Mouse (Mus musculus): ENCODE measurements around the gene Mst1r. TPM values are rescaled to one million over a fixed set of nuclear protein-coding genes. Genes with fewer than 3 reads are reported as not detected.

Mst1r gene
- polyA plus RNA-seq, 1 experiment: 8.5 TPM

DNA sequence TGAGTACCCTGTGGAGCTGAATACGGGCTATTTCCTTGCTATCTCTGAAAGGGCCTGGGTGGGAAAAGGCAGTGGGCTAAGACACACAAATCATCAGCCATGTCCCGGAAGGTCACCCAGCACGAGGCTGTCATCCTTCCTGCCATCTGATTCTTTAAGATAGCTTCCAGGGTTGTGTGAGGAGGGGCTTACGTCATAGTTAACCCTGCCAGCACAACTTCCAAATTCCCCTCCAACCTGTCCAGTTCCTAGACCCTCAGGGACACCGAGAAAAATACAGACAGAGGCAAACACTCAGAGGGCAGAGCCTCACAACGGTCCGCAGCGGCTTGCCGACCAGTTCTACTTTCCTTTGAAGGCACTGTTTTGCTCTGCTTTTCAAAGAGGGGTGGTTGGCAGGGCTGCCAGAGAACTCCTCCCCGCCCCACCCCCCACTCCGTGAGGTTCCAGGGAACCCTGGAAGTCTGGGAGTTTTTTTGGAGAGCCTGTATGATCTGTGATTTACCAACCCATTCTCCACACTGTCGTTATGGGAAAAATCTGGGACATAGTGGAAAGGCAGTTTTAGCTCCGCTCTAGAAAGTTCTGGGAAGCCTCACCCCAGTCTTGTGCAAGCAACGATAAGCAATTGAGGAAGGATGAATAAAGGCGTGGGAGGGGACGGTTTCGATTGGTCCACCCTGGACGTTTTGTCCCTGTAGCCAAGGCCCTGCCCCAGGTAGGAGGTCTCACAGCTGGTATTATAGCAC is 1.9 kb downstream of the Mst1r start:
- peaks cover 10% of the 10 kb centered on the region for H3K4me1 ChIP-seq (replicated peaks; ENCODE audit: control insufficient read depth, insufficient read depth, low read length)
- TF ChIP-seq POLR2A (IDR thresholded peaks at IDR 0.05; ENCODE audit: control insufficient read depth, extremely low read depth, insufficient read depth, low read length, poor library complexity): no peak
- TF ChIP-seq CTCF (IDR thresholded peaks at IDR 0.05; ENCODE audit: borderline replicate concordance, control insufficient read depth, extremely low read depth, insufficient read depth, low read length, poor library complexity): no peak
- no peaks in the 10 kb centered on the region for H3K27me3 ChIP-seq (ENCODE audit: control insufficient read depth, insufficient read depth, low read length)
- H3K27ac ChIP-seq (ENCODE audit: control insufficient read depth, insufficient read depth, low read length): no peak overlapping the region
- no peak for DNase-seq
- WGBS: 81% methylated on average over 18 of the region's 18 CpGs
- no peaks in the 10 kb centered on the region for H3K36me3 ChIP-seq (ENCODE audit: control insufficient read depth, insufficient read depth, low read length)
- no peak overlapping the region for H3K4me3 ChIP-seq (ENCODE audit: control insufficient read depth, insufficient read depth, low read length)

DNA sequence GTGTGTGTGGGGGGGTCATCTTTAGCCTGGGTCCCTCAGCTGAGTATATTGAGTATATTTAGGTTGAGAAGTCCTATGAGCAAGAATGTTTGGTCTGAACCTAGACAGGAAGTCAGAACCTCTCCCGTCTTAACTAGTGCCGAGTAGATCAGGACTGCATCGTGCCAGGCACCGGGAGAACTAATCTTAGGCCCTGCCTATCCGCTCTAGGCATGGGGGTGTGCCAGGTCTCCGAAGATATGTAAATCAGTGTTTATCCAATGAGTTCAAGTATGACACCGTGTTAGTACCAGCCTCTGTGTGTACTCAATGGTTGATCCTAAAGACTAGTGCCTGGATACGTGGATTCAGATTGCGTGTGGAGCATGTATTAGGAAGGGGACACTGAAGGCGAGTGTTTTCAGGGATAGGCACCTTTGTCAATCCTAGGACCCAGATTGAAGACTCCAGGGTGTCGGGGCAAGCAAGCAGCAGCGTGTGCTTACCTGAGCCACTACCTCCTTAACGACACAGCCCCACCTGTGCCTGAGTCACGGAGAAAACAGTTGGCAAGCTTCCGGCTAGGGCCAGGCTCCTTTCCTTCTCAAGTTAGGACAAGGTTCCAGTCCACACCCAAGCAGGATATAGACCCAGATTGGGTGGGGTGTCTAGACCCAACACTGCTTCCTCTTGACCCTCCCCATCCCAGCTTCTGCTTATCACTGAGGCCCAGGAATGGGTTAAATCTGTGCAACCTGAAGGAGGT is 3.5 kb downstream of the Mst1r start:
- Histone ChIP-seq H3K36me3 (ENCODE audit: control insufficient read depth, insufficient read depth, low read length) (no peaks in the 10 kb centered on the region), H3K4me1 (replicated peaks; ENCODE audit: control insufficient read depth, insufficient read depth, low read length) (peaks cover 19% of the 10 kb centered on the region), H3K4me3 (ENCODE audit: control insufficient read depth, insufficient read depth, low read length) (no peak overlapping the region), H3K27ac (ENCODE audit: control insufficient read depth, insufficient read depth, low read length) (no peak overlapping the region), H3K27me3 (ENCODE audit: control insufficient read depth, insufficient read depth, low read length) (no peaks in the 10 kb centered on the region)
- DNase-seq: no peak
- 94% methylated on average over 15 of the region's 15 CpGs for WGBS
- TF ChIP-seq CTCF (IDR thresholded peaks at IDR 0.05; ENCODE audit: borderline replicate concordance, control insufficient read depth, extremely low read depth, insufficient read depth, low read length, poor library complexity) (no peak), POLR2A (IDR thresholded peaks at IDR 0.05; ENCODE audit: control insufficient read depth, extremely low read depth, insufficient read depth, low read length, poor library complexity) (no peak)

DNA sequence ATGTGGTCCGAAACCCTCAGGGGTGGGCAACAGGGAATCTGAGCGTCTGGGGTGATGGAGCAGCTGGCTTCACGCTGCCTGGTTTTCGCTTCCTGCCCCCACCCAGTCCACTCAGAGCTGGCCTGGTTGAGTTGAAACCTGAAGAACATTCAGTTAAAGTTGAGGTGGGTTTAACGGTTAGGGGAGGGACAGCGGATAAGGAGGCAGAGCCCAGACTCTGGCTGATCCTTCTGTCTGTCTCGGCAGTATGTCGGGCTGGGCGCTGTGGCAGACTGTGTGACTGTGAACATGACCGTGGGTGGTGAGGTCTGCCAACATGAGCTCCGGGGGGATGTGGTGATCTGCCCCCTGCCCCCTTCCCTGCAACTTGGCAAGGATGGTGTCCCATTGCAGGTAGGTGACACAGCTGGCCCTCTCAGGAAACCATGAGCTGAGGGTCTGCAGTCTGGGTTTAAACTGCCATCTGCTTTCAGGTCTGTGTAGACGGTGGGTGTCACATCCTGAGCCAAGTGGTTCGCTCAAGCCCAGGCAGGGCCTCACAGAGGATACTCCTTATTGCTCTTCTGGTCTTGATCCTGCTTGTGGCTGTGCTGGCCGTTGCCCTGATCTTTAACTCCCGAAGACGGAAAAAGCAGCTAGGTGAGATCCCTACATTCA is 8.2 kb downstream of the Mst1r start:
- 30% methylated on average over 16 of the region's 16 CpGs for WGBS
- Histone ChIP-seq H3K4me1 (replicated peaks; ENCODE audit: control insufficient read depth, insufficient read depth, low read length) (peaks cover 12% of the 10 kb centered on the region), H3K27ac (ENCODE audit: control insufficient read depth, insufficient read depth, low read length) (no peak overlapping the region), H3K27me3 (ENCODE audit: control insufficient read depth, insufficient read depth, low read length) (no peaks in the 10 kb centered on the region), H3K36me3 (ENCODE audit: control insufficient read depth, insufficient read depth, low read length) (no peaks in the 10 kb centered on the region), H3K4me3 (ENCODE audit: control insufficient read depth, insufficient read depth, low read length) (no peak overlapping the region)
- no peak for DNase-seq
- no peak for TF ChIP-seq CTCF (IDR thresholded peaks at IDR 0.05; ENCODE audit: borderline replicate concordance, control insufficient read depth, extremely low read depth, insufficient read depth, low read length, poor library complexity)
- no peak for TF ChIP-seq POLR2A (IDR thresholded peaks at IDR 0.05; ENCODE audit: control insufficient read depth, extremely low read depth, insufficient read depth, low read length, poor library complexity)

DNA sequence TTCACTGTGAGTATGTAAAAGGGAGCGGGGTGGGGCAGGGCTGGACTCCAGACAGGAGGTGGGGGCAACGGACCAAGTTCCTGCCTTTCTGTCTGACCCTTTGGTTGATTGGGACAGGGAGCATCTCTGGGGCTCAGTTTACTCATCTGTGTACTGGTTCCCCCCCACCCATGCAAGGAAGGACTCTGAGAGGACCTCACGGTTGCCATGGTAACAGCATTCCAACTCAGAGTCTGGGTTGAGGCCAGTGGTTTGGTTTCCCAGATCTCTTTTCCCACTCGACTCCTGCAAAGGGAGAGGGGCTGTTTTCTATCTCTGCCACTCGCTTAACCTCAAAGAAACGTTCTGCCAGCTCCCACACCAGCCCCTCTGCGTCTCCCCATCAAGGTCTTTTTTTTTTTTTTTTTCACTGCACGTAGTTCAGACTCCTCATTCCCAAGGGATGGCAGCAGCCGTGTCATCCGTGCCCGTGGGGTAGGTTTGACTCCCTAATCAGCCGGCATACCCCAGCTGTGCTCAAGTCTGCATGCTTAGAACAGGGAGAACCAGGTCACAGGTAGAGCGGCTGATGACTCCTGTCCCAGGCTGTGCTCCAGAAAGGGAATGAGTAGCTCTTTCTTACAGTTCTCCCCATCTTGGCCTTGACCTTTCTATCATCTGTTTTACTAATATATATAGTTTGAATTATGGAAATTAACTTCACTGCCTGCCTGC is 11.4 kb downstream of the Mst1r start:
- no peaks in the 10 kb centered on the region for H3K27me3 ChIP-seq (ENCODE audit: control insufficient read depth, insufficient read depth, low read length)
- no peak for DNase-seq
- no peaks in the 10 kb centered on the region for H3K36me3 ChIP-seq (ENCODE audit: control insufficient read depth, insufficient read depth, low read length)
- WGBS: 87% methylated on average over 13 of the region's 13 CpGs
- peaks cover 12% of the 10 kb centered on the region for H3K4me1 ChIP-seq (replicated peaks; ENCODE audit: control insufficient read depth, insufficient read depth, low read length)
- no peak overlapping the region for H3K27ac ChIP-seq (ENCODE audit: control insufficient read depth, insufficient read depth, low read length)
- TF ChIP-seq CTCF (IDR thresholded peaks at IDR 0.05; ENCODE audit: borderline replicate concordance, control insufficient read depth, extremely low read depth, insufficient read depth, low read length, poor library complexity) (no peak), POLR2A (IDR thresholded peaks at IDR 0.05; ENCODE audit: control insufficient read depth, extremely low read depth, insufficient read depth, low read length, poor library complexity) (no peak)
- no peak overlapping the region for H3K4me3 ChIP-seq (ENCODE audit: control insufficient read depth, insufficient read depth, low read length)

DNA sequence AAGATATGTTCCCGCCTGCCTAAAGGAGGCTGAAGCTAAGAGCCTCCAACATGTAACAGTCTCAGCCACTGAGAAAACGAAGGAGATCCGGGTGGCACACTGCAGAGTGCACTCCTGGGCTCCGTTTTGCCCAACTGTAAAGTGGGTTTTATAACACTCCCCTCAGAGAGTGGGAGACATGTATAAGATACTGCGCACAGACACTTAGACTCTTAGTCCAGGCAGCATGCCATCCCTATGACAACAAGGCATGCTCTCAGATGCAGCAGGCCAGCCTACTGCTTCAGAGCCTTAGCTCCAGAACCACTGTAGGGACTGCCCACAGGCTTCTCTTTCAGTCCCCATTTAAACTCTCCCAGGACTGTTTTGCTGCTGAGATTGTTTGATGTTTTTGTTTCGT is 12.2 kb downstream of the Mst1r start:
- Histone ChIP-seq H3K27ac (ENCODE audit: control insufficient read depth, insufficient read depth, low read length) (no peak overlapping the region), H3K36me3 (ENCODE audit: control insufficient read depth, insufficient read depth, low read length) (no peaks in the 10 kb centered on the region), H3K4me3 (ENCODE audit: control insufficient read depth, insufficient read depth, low read length) (no peak overlapping the region), H3K4me1 (replicated peaks; ENCODE audit: control insufficient read depth, insufficient read depth, low read length) (peaks cover 14% of the 10 kb centered on the region), H3K27me3 (ENCODE audit: control insufficient read depth, insufficient read depth, low read length) (no peaks in the 10 kb centered on the region)
- whole genome bisulfite sequencing: 93% methylated on average over 6 of the region's 6 CpGs
- TF ChIP-seq POLR2A (IDR thresholded peaks at IDR 0.05; ENCODE audit: control insufficient read depth, extremely low read depth, insufficient read depth, low read length, poor library complexity) (no peak), CTCF (IDR thresholded peaks at IDR 0.05; ENCODE audit: borderline replicate concordance, control insufficient read depth, extremely low read depth, insufficient read depth, low read length, poor library complexity) (no peak)
- DNase-seq: no peak

DNA sequence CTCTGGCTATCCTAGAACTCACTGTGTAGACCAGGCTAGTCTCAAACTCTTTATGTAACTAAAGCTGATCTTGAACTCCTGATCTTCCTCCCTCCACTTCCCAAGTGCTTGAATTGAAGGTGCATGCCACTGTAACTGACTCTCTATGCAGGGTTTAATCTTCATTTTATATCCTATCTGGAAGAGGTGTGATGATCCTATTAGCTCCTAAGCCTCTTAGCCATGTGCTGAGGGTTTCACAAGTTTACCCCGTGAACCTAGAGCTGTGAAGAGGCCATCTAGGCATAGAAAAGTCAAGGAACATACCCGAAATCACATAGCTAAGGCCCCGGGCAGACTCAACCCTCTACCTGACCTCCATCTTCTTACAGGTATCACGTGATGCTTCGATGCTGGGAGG is 12.8 kb downstream of the Mst1r start:
- H3K4me3 ChIP-seq (ENCODE audit: control insufficient read depth, insufficient read depth, low read length): no peak overlapping the region
- DNase-seq: no peak
- H3K4me1 ChIP-seq (replicated peaks; ENCODE audit: control insufficient read depth, insufficient read depth, low read length): peaks cover 19% of the 10 kb centered on the region
- TF ChIP-seq POLR2A (IDR thresholded peaks at IDR 0.05; ENCODE audit: control insufficient read depth, extremely low read depth, insufficient read depth, low read length, poor library complexity) (no peak), CTCF (IDR thresholded peaks at IDR 0.05; ENCODE audit: borderline replicate concordance, control insufficient read depth, extremely low read depth, insufficient read depth, low read length, poor library complexity) (no peak)
- no peaks in the 10 kb centered on the region for H3K27me3 ChIP-seq (ENCODE audit: control insufficient read depth, insufficient read depth, low read length)
- no peak overlapping the region for H3K27ac ChIP-seq (ENCODE audit: control insufficient read depth, insufficient read depth, low read length)
- WGBS: 91% methylated on average over 5 of the region's 5 CpGs
- H3K36me3 ChIP-seq (ENCODE audit: control insufficient read depth, insufficient read depth, low read length): no peaks in the 10 kb centered on the region
